Mouse (Mus musculus) heart, adult 18-20 months (tissue): ENCODE results near the gene Gpr37l1. TPM values are rescaled to one million over a fixed set of nuclear protein-coding genes. Genes with fewer than 3 reads are reported as not detected.
"Not testable (repeated sequence)": the region's sequence is repeated elsewhere in the genome, so short reads cannot be mapped to it uniquely, and the experiment has no call there.

ENCODE experiments used
- DNase-seq, 2 experiments: peaks; one replicate each; pipeline ENCODE4 v3.0.0; 2021 to 2022; ENCODE audit warnings: mixed read lengths in 1 of 2
- total RNA-seq, 2 experiments: library from RNA; stranded (reverse); gene quantifications; 2 replicates each; pipeline ENCODE4 v1.2.3; 2021

The Gpr37l1 gene
- total RNA-seq, 2 experiments from 2014 or later, result 0.33 to 0.60 TPM

DNA sequence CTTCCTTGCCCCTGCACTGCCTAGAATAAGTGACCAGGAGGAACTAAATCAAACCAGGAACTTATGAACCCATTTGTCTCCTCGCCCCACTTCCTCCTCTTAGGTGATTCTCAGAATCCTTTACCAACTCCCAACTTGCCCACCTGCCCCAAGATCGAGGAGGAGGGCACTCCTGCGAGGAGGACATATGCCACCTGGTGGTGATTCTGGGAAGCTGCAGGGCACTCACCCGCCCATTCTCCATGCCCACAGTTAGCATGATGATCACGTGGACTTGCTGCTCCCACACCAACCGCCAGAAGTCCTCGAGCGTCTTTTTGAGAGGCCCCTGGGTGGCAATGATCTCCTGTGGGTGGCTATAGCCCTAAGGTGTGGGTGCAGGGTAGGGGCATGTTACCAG lies 54.8 kb downstream of the Gpr37l1 start:
- DNase-seq, result peak in 1 of 2 experiments; percentile 47

DNA sequence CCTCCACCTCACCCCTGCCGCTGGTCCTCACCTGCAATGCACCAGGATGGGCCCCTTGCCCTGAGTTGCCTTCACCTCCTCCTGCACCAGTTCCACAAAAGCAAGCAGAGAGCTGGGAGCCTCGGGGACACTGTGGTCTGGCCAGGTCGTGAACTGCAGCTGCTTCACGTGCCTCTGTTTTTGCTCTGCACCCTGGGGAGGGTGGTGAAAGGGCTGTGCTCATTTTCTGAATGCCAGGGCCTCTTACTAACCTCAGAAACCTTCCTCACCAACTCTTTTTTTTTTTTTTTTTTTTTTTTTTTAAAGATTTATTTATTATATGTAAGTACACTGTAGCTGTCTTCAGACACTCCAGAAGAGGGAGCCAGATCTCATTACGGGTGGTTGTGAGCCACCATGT lies 56.2 kb downstream of the Gpr37l1 start:
- not testable (repeated sequence) for DNase-seq

Other genes with a start within 250 kb of the Gpr37l1 start
- gene Ppp1r12b, start 211.7 kb downstream of the Gpr37l1 start, total RNA-seq, result 100 to 1,000 TPM; 158 to 162 TPM
- 1 to 10 TPM; 6.7 to 8.1 TPM for gene Ube2t, start 205.1 kb downstream of the Gpr37l1 start, total RNA-seq
- gene Lgr6, start 62.4 kb downstream of the Gpr37l1 start, total RNA-seq, result 10 to 100 TPM; 11.5 to 16.9 TPM
- 1 to 10 TPM in 1 of 2 experiments, under 1 TPM in 1; 0.72 to 1.4 TPM for gene Ptpn7, start 35.0 kb downstream of the Gpr37l1 start, total RNA-seq
- gene Arl8a, start 20.9 kb downstream of the Gpr37l1 start, total RNA-seq, result 10 to 100 TPM; 21.8 to 22.0 TPM
- gene Elf3, start 90.9 kb upstream of the Gpr37l1 start, total RNA-seq, result under 1 TPM in 1 of 2 experiments, not detected in 1; 0.54 TPM
- 10 to 100 TPM; 19.4 to 20.9 TPM for gene Rnpep, start 116.4 kb upstream of the Gpr37l1 start, total RNA-seq
- 100 to 1,000 TPM; 390 to 405 TPM for gene Timm17a, start 146.1 kb upstream of the Gpr37l1 start, total RNA-seq
- gene Lmod1, start 157.1 kb upstream of the Gpr37l1 start, total RNA-seq, result 1 to 10 TPM; 3.1 to 3.4 TPM
- gene Shisa4, start 207.6 kb upstream of the Gpr37l1 start, total RNA-seq, result 1 to 10 TPM; 2.5 to 3.0 TPM